Mouse (Mus musculus): Measurements from ENCODE around the gene Gabbr1. TPM values are rescaled to one million over a fixed set of nuclear protein-coding genes. Genes with fewer than 3 reads are reported as not detected.

Gene Gabbr1
- total and polyA plus RNA-seq, 3 experiments, result 2.1 to 11.6 (median 4.7) TPM

DNA sequence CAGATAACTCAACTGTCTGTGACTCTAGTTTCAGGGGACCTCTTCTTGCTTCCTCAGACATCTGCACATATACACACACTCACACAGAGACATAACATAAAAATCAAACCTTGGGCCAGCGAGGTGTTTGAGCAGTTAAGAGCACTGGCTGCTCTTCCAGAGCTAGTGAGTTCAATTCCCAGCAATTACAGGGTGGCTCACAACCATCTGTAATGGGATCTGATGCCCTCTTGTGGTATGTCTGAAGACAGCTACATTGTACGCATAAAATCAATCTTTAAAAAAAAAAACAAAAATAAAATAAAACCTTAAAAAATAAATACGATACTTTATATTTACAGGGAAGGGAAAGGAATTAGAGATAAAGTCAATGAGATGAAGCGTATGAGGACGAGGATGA is 38.9 kb downstream of the Gabbr1 start:
- Histone ChIP-seq H3K79me2 (replicated peaks; ENCODE audit: control insufficient read depth, extremely low read depth, insufficient read depth, poor library complexity, severe bottlenecking) (no peaks in the 10 kb centered on the region), H3K9me3 (replicated peaks; ENCODE audit: low read length) (no peaks in the 10 kb centered on the region), H3K4me3 (replicated peaks in 1 of 3; ENCODE audit: low read depth in 2 of 3, low read length in 2 of 3, poor library complexity in 1 of 3) (no peak overlapping the region), H3K27ac (ENCODE audit: insufficient read depth, low read depth) (no peak overlapping the region), H3K36me3 (replicated peaks in 1 of 2; ENCODE audit: control insufficient read depth in 1 of 2, insufficient read depth in 1 of 2, low read length in 1 of 2) (no peaks in the 10 kb centered on the region), H3K4me1 (ENCODE audit: control insufficient read depth in 1 of 2, insufficient read depth in 2 of 2) (peaks cover 2% of the 10 kb centered on the region in 2 experiments; a peak in 1 of 4 replicates), H3K9ac (ENCODE audit: insufficient read depth, low read depth) (no peak overlapping the region), H3K4me2 (ENCODE audit: insufficient read depth, low read depth, poor library complexity, severe bottlenecking) (no peak overlapping the region), H3K27me3 (replicated peaks) (no peaks in the 10 kb centered on the region)
- TF ChIP-seq ETS1 (conservative IDR thresholded peaks at IDR 0.05; ENCODE audit: low read depth, low read length) (no peak), RAD21 (IDR thresholded peaks at IDR 0.05; ENCODE audit: low read depth, low read length) (peak; percentile 1), CTCF (conservative IDR thresholded peaks at IDR 0.05 in 1 of 2, IDR thresholded peaks at IDR 0.05 in 1 of 2; ENCODE audit: low read depth in 2 of 2, low read length in 2 of 2) (peak in 1 of 2 experiments; percentile 49; a peak in 2 of 4 replicates), SMC3 (IDR thresholded peaks at IDR 0.05; ENCODE audit: low read depth, low read length) (peak; percentile 21; the same call in 1 of the 2 replicates)
- dilution Hi-C loops (cut with MboI; ENCODE audit: extremely low pct_ligation_motif_present, extremely low pct_unique_long_range_greater_than_20kb, low sequenced_read_pairs) (no loop called here), in situ Hi-C loops (cut with MboI; ENCODE audit: low pct_ligation_motif_present, low pct_unique_long_range_greater_than_20kb, low sequenced_read_pairs) (no loop called here)
- DNase-seq (ENCODE audit: extremely low read depth), result no peak

DNA sequence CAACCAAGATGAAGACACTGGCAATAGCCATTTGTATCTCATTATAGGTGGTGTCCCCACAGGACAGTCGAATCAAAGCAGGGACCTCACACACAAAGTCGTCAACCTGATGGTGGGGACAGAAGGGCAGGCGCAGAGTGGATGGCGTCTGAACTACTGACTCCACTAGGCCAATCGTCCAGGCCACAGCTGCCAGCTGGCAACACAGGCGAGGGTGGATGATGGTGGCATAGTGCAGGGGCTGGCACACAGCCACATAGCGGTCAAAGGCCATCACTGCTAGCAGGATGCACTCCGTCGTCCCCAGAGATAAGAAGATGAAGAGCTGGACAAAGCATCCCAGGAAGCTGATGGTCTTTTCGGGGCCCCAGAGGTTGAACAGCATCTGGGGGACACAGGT is 39.8 kb downstream of the Gabbr1 start:
- Histone ChIP-seq H3K79me2 (replicated peaks; ENCODE audit: control insufficient read depth, extremely low read depth, insufficient read depth, poor library complexity, severe bottlenecking) (no peaks in the 10 kb centered on the region), H3K4me2 (ENCODE audit: insufficient read depth, low read depth, poor library complexity, severe bottlenecking) (no peak overlapping the region), H3K4me1 (ENCODE audit: control insufficient read depth in 1 of 2, insufficient read depth in 2 of 2) (peaks cover 2% of the 10 kb centered on the region in 2 experiments; a peak in 1 of 4 replicates), H3K9ac (ENCODE audit: insufficient read depth, low read depth) (no peak overlapping the region), H3K9me3 (replicated peaks; ENCODE audit: low read length) (no peaks in the 10 kb centered on the region), H3K36me3 (replicated peaks in 1 of 2; ENCODE audit: control insufficient read depth in 1 of 2, insufficient read depth in 1 of 2, low read length in 1 of 2) (no peaks in the 10 kb centered on the region), H3K4me3 (replicated peaks in 1 of 3; ENCODE audit: low read depth in 2 of 3, low read length in 2 of 3, poor library complexity in 1 of 3) (no peak overlapping the region), H3K27me3 (replicated peaks) (no peaks in the 10 kb centered on the region), H3K27ac (ENCODE audit: insufficient read depth, low read depth) (no peak overlapping the region)
- in situ Hi-C loops (cut with MboI; ENCODE audit: low pct_ligation_motif_present, low pct_unique_long_range_greater_than_20kb, low sequenced_read_pairs), result no loop called here
- dilution Hi-C loops (cut with MboI; ENCODE audit: extremely low pct_ligation_motif_present, extremely low pct_unique_long_range_greater_than_20kb, low sequenced_read_pairs), result no loop called here
- DNase-seq (ENCODE audit: extremely low read depth), result no peak
- TF ChIP-seq CHD2 (IDR thresholded peaks at IDR 0.05; ENCODE audit: low read length) (no peak), UBTF (IDR thresholded peaks at IDR 0.05; ENCODE audit: low read depth, low read length) (no peak), MAX (IDR thresholded peaks at IDR 0.05; ENCODE audit: low read length) (no peak), POLR2AphosphoS2 (IDR thresholded peaks at IDR 0.05; ENCODE audit: low read depth, low read length) (no peak), MAZ (IDR thresholded peaks at IDR 0.05; ENCODE audit: low read depth, low read length) (no peak), TCF12 (IDR thresholded peaks at IDR 0.05; ENCODE audit: low read depth, low read length) (no peak), TBP (conservative IDR thresholded peaks at IDR 0.05; ENCODE audit: low read depth, low read length) (no peak), NRF1 (IDR thresholded peaks at IDR 0.05; ENCODE audit: low read depth, low read length) (no peak), E2F4 (IDR thresholded peaks at IDR 0.05; ENCODE audit: insufficient replicate concordance, low read depth, low read length) (no peak), ZMIZ1 (IDR thresholded peaks at IDR 0.05; ENCODE audit: low read depth, low read length) (no peak)

DNA sequence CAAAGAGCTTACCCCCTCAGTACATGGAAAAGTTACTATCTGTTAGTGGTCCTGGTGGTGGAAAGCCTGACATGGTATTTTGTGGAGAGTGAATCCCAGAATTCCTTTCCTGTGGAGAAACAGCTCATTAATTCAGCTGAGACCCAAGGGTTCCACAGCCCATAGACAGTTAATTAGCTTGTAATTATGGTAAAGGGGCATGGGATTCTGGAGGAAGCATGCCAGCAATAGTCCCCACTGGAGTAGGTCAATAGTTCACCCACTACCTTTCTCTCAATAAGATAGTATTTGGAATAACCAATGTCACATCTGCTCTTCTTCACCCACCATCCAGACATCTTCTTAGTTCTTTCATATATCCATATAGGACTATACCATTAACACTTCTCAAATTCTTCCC is 42.6 kb downstream of the Gabbr1 start, which contains the start of gene Olfr90:
Olfr90 (minus strand) TSS at position 101 of the 400 bp plus-strand sequence.
- in situ Hi-C loops (cut with MboI; ENCODE audit: low pct_ligation_motif_present, low pct_unique_long_range_greater_than_20kb, low sequenced_read_pairs), result no loop called here
- no peaks in the 10 kb centered on the region for H3K36me3 ChIP-seq (replicated peaks in 1 of 2; ENCODE audit: control insufficient read depth in 1 of 2, insufficient read depth in 1 of 2, low read length in 1 of 2)
- peaks cover 9% of the 10 kb centered on the region for H3K27me3 ChIP-seq (replicated peaks)
- H3K4me1 ChIP-seq (ENCODE audit: control insufficient read depth in 1 of 2, insufficient read depth in 2 of 2), result 0 out of 4 replicates have a peak, but pooled peaks cover 0 to 2% of the 10 kb centered on the region in 2 experiments
- no peak for TF ChIP-seq SMC3 (IDR thresholded peaks at IDR 0.05; ENCODE audit: low read depth, low read length)
- no peak for TF ChIP-seq EP300 (IDR thresholded peaks at IDR 0.05; ENCODE audit: low read length)
- no peak for TF ChIP-seq NELFE (IDR thresholded peaks at IDR 0.05; ENCODE audit: low read depth, low read length)
- no peak for TF ChIP-seq UBTF (IDR thresholded peaks at IDR 0.05; ENCODE audit: low read depth, low read length)
- no peak for TF ChIP-seq RAD21 (IDR thresholded peaks at IDR 0.05; ENCODE audit: low read depth, low read length)
- no peak for TF ChIP-seq TCF12 (IDR thresholded peaks at IDR 0.05; ENCODE audit: low read depth, low read length)
- no peak for TF ChIP-seq JUND (conservative IDR thresholded peaks at IDR 0.05; ENCODE audit: low read depth, low read length)
- no peak for TF ChIP-seq TBP (conservative IDR thresholded peaks at IDR 0.05; ENCODE audit: low read depth, low read length)
- TF ChIP-seq ZNF384 (IDR thresholded peaks at IDR 0.05; ENCODE audit: low read depth, low read length), result no peak
- TF ChIP-seq POLR2A (IDR thresholded peaks at IDR 0.05; ENCODE audit: low read depth, low read length), result no peak
- no peak for TF ChIP-seq BHLHE40 (IDR thresholded peaks at IDR 0.05; ENCODE audit: low read depth, low read length)
- no peak for TF ChIP-seq E2F4 (IDR thresholded peaks at IDR 0.05; ENCODE audit: insufficient replicate concordance, low read depth, low read length)
- no peak for TF ChIP-seq MAZ (IDR thresholded peaks at IDR 0.05; ENCODE audit: low read depth, low read length)
- no peak within 1 kb of the TSS for H3K4me3 ChIP-seq (replicated peaks in 1 of 3; ENCODE audit: low read depth in 2 of 3, low read length in 2 of 3, poor library complexity in 1 of 3)
- no peak within 1 kb of the TSS for H3K27ac ChIP-seq (ENCODE audit: insufficient read depth, low read depth)
- DNase-seq (ENCODE audit: extremely low read depth), result no peak
- no peaks in the 10 kb centered on the region for H3K9me3 ChIP-seq (replicated peaks; ENCODE audit: low read length)
- no peaks in the 10 kb centered on the region for H3K79me2 ChIP-seq (replicated peaks; ENCODE audit: control insufficient read depth, extremely low read depth, insufficient read depth, poor library complexity, severe bottlenecking)
- dilution Hi-C loops (cut with MboI; ENCODE audit: extremely low pct_ligation_motif_present, extremely low pct_unique_long_range_greater_than_20kb, low sequenced_read_pairs), result no loop called here
- no peak within 1 kb of the TSS for H3K9ac ChIP-seq (ENCODE audit: insufficient read depth, low read depth)
- no peak within 1 kb of the TSS for H3K4me2 ChIP-seq (ENCODE audit: insufficient read depth, low read depth, poor library complexity, severe bottlenecking)
